Mouse (Mus musculus): ENCODE measurements around the gene BC017158. TPM values are rescaled to one million over a fixed set of nuclear protein-coding genes. Genes with fewer than 3 reads are reported as not detected.

BC017158 gene
- polyA plus RNA-seq, 1 experiment from 2014 or later = 23.9 TPM

DNA sequence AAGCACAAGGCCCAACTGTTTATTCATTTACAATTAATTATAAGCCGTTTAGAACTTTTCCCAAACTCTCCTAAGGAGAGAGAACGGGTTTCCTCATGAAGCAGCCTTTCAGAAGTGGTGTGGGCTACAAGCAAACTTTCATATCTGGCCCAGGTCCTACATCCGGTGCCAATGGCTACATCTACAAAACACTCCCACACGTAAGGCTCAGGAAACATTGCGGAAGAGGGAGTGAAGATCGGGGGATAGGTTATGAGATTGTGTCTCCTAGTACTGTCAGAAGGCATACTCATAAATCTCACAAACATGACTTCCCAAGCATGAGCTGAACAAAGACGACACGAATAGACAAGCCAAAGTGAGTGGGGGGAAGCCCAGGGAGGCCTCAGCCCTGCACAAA is 13.8 kb upstream of the BC017158 start:
- Histone ChIP-seq H3K27me3 (ENCODE audit: control insufficient read depth, insufficient read depth, low read length) (no peaks in the 10 kb centered on the region), H3K27ac (no peak overlapping the region), H3K4me2 (replicated peaks) (no peak overlapping the region), H3K36me3 (replicated peaks; ENCODE audit: control insufficient read depth, insufficient read depth) (no peaks in the 10 kb centered on the region), H3K4me3 (replicated peaks; ENCODE audit: low read length) (no peak overlapping the region), H3K9ac (no peak overlapping the region), H3K9me3 (ENCODE audit: control insufficient read depth, low read length) (no peaks in the 10 kb centered on the region), H3K4me1 (replicated peaks; ENCODE audit: control insufficient read depth, insufficient read depth, low read length) (no peaks in the 10 kb centered on the region)
- ATAC-seq (ENCODE audit: low FRiP score) (no peak), DNase-seq (ENCODE audit: low spot score) (no peak)
- WGBS = 75% methylated on average over 8 of the region's 8 CpGs

DNA sequence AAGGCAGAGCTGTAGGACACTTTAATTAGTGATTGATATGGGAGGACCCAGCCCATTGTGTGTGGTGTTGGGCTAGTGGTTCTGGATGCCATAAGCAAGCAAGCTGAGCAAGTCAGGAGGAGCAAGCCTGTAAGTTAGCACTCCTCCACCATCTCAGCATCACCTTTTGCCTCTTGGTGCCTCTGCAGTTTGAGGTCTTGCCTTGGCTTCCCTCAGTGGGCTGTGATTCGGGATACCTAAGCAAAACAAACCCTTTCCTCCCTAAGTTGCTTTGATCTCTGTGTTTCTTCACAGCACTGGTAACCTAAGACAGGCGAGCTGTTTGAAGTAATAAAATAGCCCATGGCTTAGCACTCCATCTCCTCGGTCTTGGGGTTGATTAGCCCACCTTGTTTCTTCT is 13.3 kb upstream of the BC017158 start:
- Histone ChIP-seq H3K27ac (no peak overlapping the region), H3K36me3 (replicated peaks; ENCODE audit: control insufficient read depth, insufficient read depth) (no peaks in the 10 kb centered on the region), H3K4me3 (replicated peaks; ENCODE audit: low read length) (no peak overlapping the region), H3K9me3 (ENCODE audit: control insufficient read depth, low read length) (no peaks in the 10 kb centered on the region), H3K4me2 (replicated peaks) (no peak overlapping the region), H3K27me3 (ENCODE audit: control insufficient read depth, insufficient read depth, low read length) (no peaks in the 10 kb centered on the region), H3K4me1 (replicated peaks; ENCODE audit: control insufficient read depth, insufficient read depth, low read length) (no peaks in the 10 kb centered on the region), H3K9ac (no peak overlapping the region)
- DNase-seq (ENCODE audit: low spot score) = no peak
- ATAC-seq (ENCODE audit: low FRiP score) = no peak
- 70% methylated on average over 3 of the region's 3 CpGs for WGBS

DNA sequence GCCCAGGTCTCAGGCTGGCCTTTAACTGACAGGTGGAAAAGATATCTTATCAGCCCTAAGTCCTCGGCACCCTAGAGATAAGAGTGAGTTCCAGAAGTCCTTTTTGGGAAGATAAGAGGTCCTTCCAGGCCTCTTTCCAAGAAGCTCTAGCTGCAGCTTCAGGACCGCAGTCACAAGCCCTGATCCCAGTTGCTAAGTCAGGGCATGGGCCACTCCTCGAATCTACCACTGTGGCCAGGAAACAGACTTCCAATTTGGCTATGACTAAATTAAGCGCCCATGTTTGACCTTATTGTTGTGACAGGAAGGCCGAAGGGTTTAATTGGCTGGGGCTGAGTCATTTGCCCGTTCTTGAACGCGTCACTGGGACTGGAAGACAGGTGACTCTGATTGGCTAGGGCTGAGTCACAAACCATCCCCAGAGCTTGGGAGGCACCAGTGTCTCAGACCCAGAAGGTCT is 12.3 kb upstream of the BC017158 start:
- no peaks in the 10 kb centered on the region for H3K27me3 ChIP-seq (ENCODE audit: control insufficient read depth, insufficient read depth, low read length)
- H3K9ac ChIP-seq = no peak overlapping the region
- H3K4me3 ChIP-seq (replicated peaks; ENCODE audit: low read length) = no peak overlapping the region
- no peaks in the 10 kb centered on the region for H3K4me1 ChIP-seq (replicated peaks; ENCODE audit: control insufficient read depth, insufficient read depth, low read length)
- no peaks in the 10 kb centered on the region for H3K9me3 ChIP-seq (ENCODE audit: control insufficient read depth, low read length)
- WGBS = 77% methylated on average over 8 of the region's 8 CpGs
- no peak overlapping the region for H3K4me2 ChIP-seq (replicated peaks)
- no peak for DNase-seq (ENCODE audit: low spot score)
- ATAC-seq (ENCODE audit: low FRiP score) = no peak
- H3K36me3 ChIP-seq (replicated peaks; ENCODE audit: control insufficient read depth, insufficient read depth) = no peaks in the 10 kb centered on the region
- H3K27ac ChIP-seq = no peak overlapping the region

DNA sequence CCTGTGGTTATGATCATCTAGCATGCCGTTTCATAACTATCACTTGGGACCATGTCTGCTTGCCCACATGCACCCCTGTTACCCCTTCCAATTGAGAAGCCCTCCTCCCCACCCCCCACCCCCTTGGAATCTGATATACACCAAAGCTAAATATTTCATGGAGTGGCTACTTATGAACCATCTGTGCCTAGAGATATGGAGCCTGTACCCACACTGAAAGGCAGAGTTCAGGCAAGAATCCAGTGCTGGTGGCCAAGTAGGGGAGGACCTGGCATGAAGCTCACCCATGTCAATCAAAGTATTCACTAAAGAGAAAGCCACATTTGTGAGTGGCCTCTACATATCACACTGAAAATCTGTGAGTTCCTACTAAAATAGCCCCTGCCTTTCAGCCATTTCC is 11.8 kb upstream of the BC017158 start:
- 71% methylated on average over 1 of the region's 1 CpGs for WGBS
- H3K4me1 ChIP-seq (replicated peaks; ENCODE audit: control insufficient read depth, insufficient read depth, low read length) = no peaks in the 10 kb centered on the region
- DNase-seq (ENCODE audit: low spot score) = no peak
- no peaks in the 10 kb centered on the region for H3K36me3 ChIP-seq (replicated peaks; ENCODE audit: control insufficient read depth, insufficient read depth)
- H3K27ac ChIP-seq = peak overlapping the region; percentile 22; the same call in 1 of the 2 replicates
- ATAC-seq (ENCODE audit: low FRiP score) = no peak
- no peak overlapping the region for H3K9ac ChIP-seq
- H3K27me3 ChIP-seq (ENCODE audit: control insufficient read depth, insufficient read depth, low read length) = no peaks in the 10 kb centered on the region
- no peaks in the 10 kb centered on the region for H3K9me3 ChIP-seq (ENCODE audit: control insufficient read depth, low read length)
- H3K4me3 ChIP-seq (replicated peaks; ENCODE audit: low read length) = no peak overlapping the region
- H3K4me2 ChIP-seq (replicated peaks) = no peak overlapping the region

DNA sequence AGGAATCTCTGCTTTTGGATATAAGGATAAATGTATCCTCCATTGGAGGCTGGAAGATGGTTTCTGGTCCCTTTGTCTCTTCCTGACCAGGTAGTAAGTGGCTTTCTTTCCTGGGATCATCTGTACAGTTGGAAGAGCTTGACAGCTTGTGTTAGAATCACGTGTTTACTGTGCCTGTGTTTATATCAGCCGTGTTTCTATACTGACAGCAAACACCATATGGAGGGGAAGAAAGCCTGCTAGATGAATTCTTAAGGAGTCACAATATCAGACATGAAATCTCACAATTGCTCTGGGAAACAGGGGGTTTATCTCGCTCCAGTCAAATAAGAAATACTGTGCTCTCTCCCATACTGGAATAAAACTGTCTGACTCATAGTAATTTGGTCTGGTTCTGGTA is 11.2 kb upstream of the BC017158 start:
- 0 out of 2 replicates have a peak overlapping the region, but pooled peaks have one; percentile 27 for H3K27ac ChIP-seq
- no peaks in the 10 kb centered on the region for H3K9me3 ChIP-seq (ENCODE audit: control insufficient read depth, low read length)
- WGBS = 79% methylated on average over 3 of the region's 3 CpGs
- H3K9ac ChIP-seq = no peak overlapping the region
- no peaks in the 10 kb centered on the region for H3K27me3 ChIP-seq (ENCODE audit: control insufficient read depth, insufficient read depth, low read length)
- H3K4me3 ChIP-seq (replicated peaks; ENCODE audit: low read length) = no peak overlapping the region
- DNase-seq (ENCODE audit: low spot score) = no peak
- H3K4me2 ChIP-seq (replicated peaks) = no peak overlapping the region
- no peaks in the 10 kb centered on the region for H3K4me1 ChIP-seq (replicated peaks; ENCODE audit: control insufficient read depth, insufficient read depth, low read length)
- ATAC-seq (ENCODE audit: low FRiP score) = no peak
- H3K36me3 ChIP-seq (replicated peaks; ENCODE audit: control insufficient read depth, insufficient read depth) = no peaks in the 10 kb centered on the region

DNA sequence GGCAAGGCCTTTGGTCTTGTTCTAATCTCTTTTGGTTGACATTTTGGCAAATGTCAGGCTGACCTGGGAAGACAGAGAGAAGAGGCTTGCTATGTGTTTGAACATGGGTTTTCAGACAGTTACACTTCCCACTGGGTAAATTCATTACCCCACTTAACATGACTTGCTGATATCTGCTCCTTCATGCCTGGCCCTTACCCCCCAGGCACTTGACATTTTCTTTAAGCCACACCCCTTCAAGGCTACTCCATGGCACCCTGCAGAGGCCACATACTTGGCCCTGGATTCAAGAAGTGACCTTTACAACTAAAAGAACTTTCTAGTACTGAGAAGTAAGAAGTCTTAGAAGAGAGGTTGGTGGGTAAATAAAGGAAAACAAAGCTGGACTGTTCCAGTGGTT is 9.9 kb upstream of the BC017158 start:
- Histone ChIP-seq H3K4me2 (replicated peaks) (no peak overlapping the region), H3K27ac (no peak overlapping the region), H3K4me3 (replicated peaks; ENCODE audit: low read length) (no peak overlapping the region), H3K4me1 (replicated peaks; ENCODE audit: control insufficient read depth, insufficient read depth, low read length) (no peaks in the 10 kb centered on the region), H3K9me3 (ENCODE audit: control insufficient read depth, low read length) (no peaks in the 10 kb centered on the region), H3K36me3 (replicated peaks; ENCODE audit: control insufficient read depth, insufficient read depth) (no peaks in the 10 kb centered on the region), H3K27me3 (ENCODE audit: control insufficient read depth, insufficient read depth, low read length) (no peaks in the 10 kb centered on the region), H3K9ac (no peak overlapping the region)
- ATAC-seq (ENCODE audit: low FRiP score) (no peak), DNase-seq (ENCODE audit: low spot score) (no peak)

DNA sequence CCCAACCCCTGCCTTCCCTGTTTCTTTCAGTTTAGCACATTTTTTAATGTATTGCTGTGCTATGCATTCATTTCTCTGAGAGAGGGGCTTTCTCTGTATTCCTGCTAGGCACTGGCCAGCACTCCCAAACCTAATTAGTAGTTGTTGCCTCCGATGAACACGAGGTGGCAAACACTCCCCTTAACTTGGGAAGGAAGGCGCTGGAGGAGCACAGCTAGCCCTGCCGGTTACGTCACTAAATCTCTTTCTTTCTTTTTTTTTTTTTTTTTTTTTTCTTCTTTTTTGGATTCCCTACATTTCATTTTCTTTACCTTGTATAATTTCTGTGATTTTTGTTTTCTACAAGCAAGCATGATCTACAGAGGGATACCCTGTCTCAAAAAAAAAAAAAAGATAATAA is 6.9 kb upstream of the BC017158 start:
- Histone ChIP-seq H3K4me3 (replicated peaks; ENCODE audit: low read length) (no peak overlapping the region), H3K27me3 (ENCODE audit: control insufficient read depth, insufficient read depth, low read length) (no peaks in the 10 kb centered on the region), H3K9me3 (ENCODE audit: control insufficient read depth, low read length) (no peaks in the 10 kb centered on the region), H3K27ac (no peak overlapping the region), H3K4me1 (replicated peaks; ENCODE audit: control insufficient read depth, insufficient read depth, low read length) (no peaks in the 10 kb centered on the region), H3K9ac (no peak overlapping the region), H3K36me3 (replicated peaks; ENCODE audit: control insufficient read depth, insufficient read depth) (no peaks in the 10 kb centered on the region), H3K4me2 (replicated peaks) (no peak overlapping the region)
- peak; percentile 75 for DNase-seq (ENCODE audit: low spot score)
- ATAC-seq (ENCODE audit: low FRiP score) = 0 out of 2 replicates have a peak, but pooled peaks have one; percentile 51
- 13% methylated on average over 5 of the region's 5 CpGs for WGBS

DNA sequence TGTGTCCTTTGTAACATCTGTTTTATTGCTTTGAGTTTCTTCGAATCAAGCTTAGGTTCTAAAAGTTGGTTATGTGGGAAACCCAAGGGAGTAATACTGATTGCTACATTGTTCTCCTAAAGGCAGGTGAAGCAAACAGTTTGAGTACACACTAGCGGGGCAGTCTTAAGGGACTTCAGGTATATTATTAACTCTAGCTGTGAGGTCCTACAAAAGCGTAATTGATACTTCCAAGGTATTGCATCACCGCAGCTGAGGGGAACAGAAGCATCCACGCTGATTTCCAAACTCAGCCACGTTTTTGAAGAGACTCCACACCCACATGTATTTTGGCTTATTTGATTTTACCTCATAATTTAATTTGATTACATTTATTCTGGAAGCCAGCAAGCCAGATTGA is 6.2 kb upstream of the BC017158 start:
- no peak overlapping the region for H3K4me2 ChIP-seq (replicated peaks)
- 70% methylated on average over 6 of the region's 6 CpGs for WGBS
- no peak overlapping the region for H3K4me3 ChIP-seq (replicated peaks; ENCODE audit: low read length)
- DNase-seq (ENCODE audit: low spot score) = no peak
- H3K36me3 ChIP-seq (replicated peaks; ENCODE audit: control insufficient read depth, insufficient read depth) = no peaks in the 10 kb centered on the region
- H3K27me3 ChIP-seq (ENCODE audit: control insufficient read depth, insufficient read depth, low read length) = no peaks in the 10 kb centered on the region
- H3K9me3 ChIP-seq (ENCODE audit: control insufficient read depth, low read length) = no peaks in the 10 kb centered on the region
- H3K9ac ChIP-seq = no peak overlapping the region
- H3K27ac ChIP-seq = no peak overlapping the region
- no peak for ATAC-seq (ENCODE audit: low FRiP score)
- H3K4me1 ChIP-seq (replicated peaks; ENCODE audit: control insufficient read depth, insufficient read depth, low read length) = no peaks in the 10 kb centered on the region

DNA sequence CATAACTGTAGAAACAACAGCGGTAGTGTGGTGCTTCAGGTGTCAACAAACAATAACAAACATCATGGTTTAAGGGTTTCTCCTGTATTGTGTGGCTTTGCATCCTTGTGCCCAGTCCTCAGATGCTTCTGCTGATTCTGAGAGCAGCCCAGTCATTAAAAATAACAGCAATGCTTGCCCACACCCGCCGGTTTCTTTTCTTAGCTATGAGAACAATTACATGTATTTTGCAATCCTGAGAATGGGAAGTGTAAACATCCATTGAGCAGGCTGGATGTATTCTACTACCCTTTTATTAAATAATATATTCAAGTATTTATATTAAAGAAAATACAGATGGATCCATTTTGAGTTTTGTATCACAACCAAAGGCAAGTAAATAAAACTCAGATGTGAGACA is 4.2 kb upstream of the BC017158 start:
- WGBS = 88% methylated on average over 3 of the region's 3 CpGs
- no peak for ATAC-seq (ENCODE audit: low FRiP score)
- H3K4me2 ChIP-seq (replicated peaks) = no peak overlapping the region

DNA sequence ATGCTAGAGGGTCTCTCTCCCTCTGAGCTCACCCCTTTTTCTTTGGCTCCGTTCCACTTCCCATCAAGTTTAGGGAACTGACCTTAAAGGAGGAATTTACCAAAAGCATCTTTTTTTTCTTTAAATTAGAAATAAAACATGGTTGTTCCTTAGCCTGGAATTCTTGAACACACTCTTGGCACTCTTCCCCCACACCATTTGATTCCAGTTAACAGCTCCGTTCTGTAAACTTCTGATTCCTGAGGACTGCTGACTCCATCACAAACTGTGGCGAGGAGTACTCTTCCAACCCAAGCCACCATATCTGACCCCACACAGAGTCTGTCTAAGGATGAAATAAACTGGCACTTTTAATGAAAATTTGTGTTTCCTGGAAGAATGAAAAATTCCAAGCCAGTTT is 3.0 kb upstream of the BC017158 start:
- Histone ChIP-seq H3K9ac (no peak overlapping the region), H3K36me3 (replicated peaks; ENCODE audit: control insufficient read depth, insufficient read depth) (no peaks in the 10 kb centered on the region), H3K4me3 (replicated peaks; ENCODE audit: low read length) (no peak overlapping the region), H3K27ac (no peak overlapping the region), H3K4me2 (replicated peaks) (no peak overlapping the region), H3K27me3 (ENCODE audit: control insufficient read depth, insufficient read depth, low read length) (no peaks in the 10 kb centered on the region), H3K9me3 (ENCODE audit: control insufficient read depth, low read length) (no peaks in the 10 kb centered on the region), H3K4me1 (replicated peaks; ENCODE audit: control insufficient read depth, insufficient read depth, low read length) (peaks cover 16% of the 10 kb centered on the region)
- DNase-seq (ENCODE audit: low spot score) (no peak), ATAC-seq (ENCODE audit: low FRiP score) (no peak)
- 82% methylated on average over 3 of the region's 3 CpGs for WGBS

More for the DNA sequence above, 4.2 kb upstream of the BC017158 start:
- no peak for DNase-seq (ENCODE audit: low spot score)
- Histone ChIP-seq H3K4me1 (replicated peaks; ENCODE audit: control insufficient read depth, insufficient read depth, low read length) (peaks cover 13% of the 10 kb centered on the region), H3K9ac (no peak overlapping the region), H3K36me3 (replicated peaks; ENCODE audit: control insufficient read depth, insufficient read depth) (no peaks in the 10 kb centered on the region), H3K4me3 (replicated peaks; ENCODE audit: low read length) (no peak overlapping the region), H3K27ac (no peak overlapping the region), H3K9me3 (ENCODE audit: control insufficient read depth, low read length) (no peaks in the 10 kb centered on the region), H3K27me3 (ENCODE audit: control insufficient read depth, insufficient read depth, low read length) (no peaks in the 10 kb centered on the region)

Data from hindbrain, embryonic 14.5 days (tissue).